ENCODE assay signal across 15 mouse cellular contexts in genomic region chr4:125718429-125719140, GRCm38 (mm10).
DNase-seq lines count a peak whose midpoint lies in the region; ATAC-seq and TF ChIP-seq lines count a peak whose summit lies in the region.
"Had no signal": no experiment of that assay in that cellular context is flagged by ENCODE, and none has a peak within 500 bp of the region (broad histone marks: within the 10 kb centered on the region; RNA-seq: fewer than 3 reads in every experiment).

No protein-coding gene starts in this region.

- H3K4me3 ChIP-seq in kidney, embryonic 14.5 days (ENCODE audit: low read length) = no peak overlapping the region
- no peak overlapping the region for H3K4me3 ChIP-seq in forebrain, postnatal 0 days (ENCODE audit: low read depth, low read length)
- H3K4me3 ChIP-seq in midbrain, embryonic 16.5 days (ENCODE audit: low read depth, low read length) = no peak overlapping the region
- no peak overlapping the region for H3K4me3 ChIP-seq in intestine, embryonic 16.5 days (ENCODE audit: low read length)
- H3K4me3 ChIP-seq: erythroblast, embryonic 14.5 days had no signal

- no peak overlapping the region for H3K4me2 ChIP-seq in kidney, embryonic 14.5 days (replicated peaks; ENCODE audit: low read depth, low read length)
- H3K4me2 ChIP-seq in forebrain, postnatal 0 days (ENCODE audit: low read depth) = no peak overlapping the region
- H3K4me2 ChIP-seq in midbrain, embryonic 16.5 days (ENCODE audit: low read length) = no peak overlapping the region
- no peak overlapping the region for H3K4me2 ChIP-seq in intestine, embryonic 16.5 days (ENCODE audit: low read depth, low read length)

- peaks cover 5% of the 10 kb centered on the region; the same call in 1 of the 2 replicates for H3K27me3 ChIP-seq in kidney, embryonic 14.5 days (ENCODE audit: control insufficient read depth, insufficient read depth, low read length)
- H3K27me3 ChIP-seq in forebrain, postnatal 0 days (ENCODE audit: insufficient read depth, low read length) = no peaks in the 10 kb centered on the region
- no peaks in the 10 kb centered on the region for H3K27me3 ChIP-seq in midbrain, embryonic 16.5 days (ENCODE audit: control insufficient read depth, insufficient read depth, low read depth, low read length)
- no peaks in the 10 kb centered on the region; the same call in 1 of the 2 replicates for H3K27me3 ChIP-seq in intestine, embryonic 16.5 days (replicated peaks; ENCODE audit: control insufficient read depth, insufficient read depth, low read length)

- no peak for TF ChIP-seq CTCF in forebrain, postnatal 0 days (IDR thresholded peaks at IDR 0.05; ENCODE audit: low read depth)

- H3K36me3 ChIP-seq in kidney, embryonic 14.5 days (ENCODE audit: control insufficient read depth, insufficient read depth, low read length) = no peaks in the 10 kb centered on the region
- H3K36me3 ChIP-seq in forebrain, postnatal 0 days (ENCODE audit: insufficient read depth) = no peaks in the 10 kb centered on the region
- H3K36me3 ChIP-seq in midbrain, embryonic 16.5 days (ENCODE audit: control insufficient read depth, insufficient read depth, low read length) = no peaks in the 10 kb centered on the region
- H3K36me3 ChIP-seq in intestine, embryonic 16.5 days (ENCODE audit: control insufficient read depth, insufficient read depth, low read length) = no peaks in the 10 kb centered on the region

- H3K9ac ChIP-seq in kidney, embryonic 14.5 days (ENCODE audit: low read depth, low read length) = no peak overlapping the region
- H3K9ac ChIP-seq in forebrain, postnatal 0 days = no peak overlapping the region
- no peak overlapping the region for H3K9ac ChIP-seq in midbrain, embryonic 16.5 days (ENCODE audit: low read depth, low read length)
- H3K9ac ChIP-seq in intestine, embryonic 16.5 days (ENCODE audit: low read depth, low read length) = no peak overlapping the region

- H3K9me3 ChIP-seq in kidney, embryonic 14.5 days (ENCODE audit: control insufficient read depth, low read length) = no peaks in the 10 kb centered on the region
- H3K9me3 ChIP-seq in forebrain, postnatal 0 days (ENCODE audit: low read length) = no peaks in the 10 kb centered on the region
- H3K9me3 ChIP-seq in midbrain, embryonic 16.5 days (replicated peaks; ENCODE audit: control insufficient read depth, low read length, poor library complexity, severe bottlenecking) = no peaks in the 10 kb centered on the region
- no peaks in the 10 kb centered on the region for H3K9me3 ChIP-seq in intestine, embryonic 16.5 days (ENCODE audit: control insufficient read depth, low read length)

- ATAC-seq in kidney, embryonic 14.5 days (ENCODE audit: low FRiP score, low TSS enrichment) = 0 out of 2 replicates have a peak, but pooled peaks have one; percentile 41
- ATAC-seq in forebrain, postnatal 0 days = peak; percentile 53
- 0 out of 2 replicates have a peak, but pooled peaks have one; percentile 10 for ATAC-seq in midbrain, embryonic 16.5 days
- no peak for ATAC-seq in intestine, embryonic 16.5 days
- ATAC-seq in megakaryocyte, adult 5-6 weeks (ENCODE audit: poor library complexity, severe bottlenecking) = no peak
- ATAC-seq: inflammation-experienced regulatory T-cells, adult 6 months; lung, postnatal 0 days had no signal

- 16% methylated on average over 18 of the region's 18 CpGs for WGBS in kidney, embryonic 14.5 days
- WGBS in forebrain, postnatal 0 days = 22% methylated on average over 18 of the region's 18 CpGs
- WGBS in midbrain, embryonic 16.5 days = 24% methylated on average over 18 of the region's 18 CpGs
- 26% methylated on average over 18 of the region's 18 CpGs for WGBS in intestine, embryonic 16.5 days

- DNase-seq in kidney, adult 11 months = no peak
- DNase-seq in R1 (ENCODE audit: low read depth, low spot score) = peak; percentile 24
- no peak for DNase-seq in forebrain, postnatal 0 days
- no peak for DNase-seq in lung, postnatal 36 days
- DNase-seq: adrenal gland, adult 8-10 months; cerebellum, postnatal 25 days; gastrocnemius, postnatal 10 days; spleen, adult 18-20 months had no signal

- no peak overlapping the region for H3K27ac ChIP-seq in kidney, embryonic 14.5 days (ENCODE audit: low read depth, low read length)
- H3K27ac ChIP-seq in forebrain, postnatal 0 days (ENCODE audit: low read depth, low read length) = no peak overlapping the region
- H3K27ac ChIP-seq in midbrain, embryonic 16.5 days (ENCODE audit: low read length) = no peak overlapping the region
- H3K27ac ChIP-seq in intestine, embryonic 16.5 days (ENCODE audit: low read length) = no peak overlapping the region

- H3K4me1 ChIP-seq in kidney, embryonic 14.5 days (ENCODE audit: control insufficient read depth, insufficient read depth, low read length) = 0 out of 2 replicates have a peak, but pooled peaks cover 4% of the 10 kb centered on the region
- H3K4me1 ChIP-seq in forebrain, postnatal 0 days (ENCODE audit: insufficient read depth) = peaks cover 8% of the 10 kb centered on the region; the same call in 1 of the 2 replicates
- 0 out of 2 replicates have a peak, but pooled peaks cover 6% of the 10 kb centered on the region for H3K4me1 ChIP-seq in midbrain, embryonic 16.5 days (ENCODE audit: control insufficient read depth, insufficient read depth, low read length)
- H3K4me1 ChIP-seq in intestine, embryonic 16.5 days (ENCODE audit: control insufficient read depth, insufficient read depth, low read length) = no peaks in the 10 kb centered on the region

Comparison
In these comparisons a context has a peak if more than half of its experiments do, and no peak if none do; other contexts are left out.
1. ATAC-seq: peak in kidney, embryonic 14.5 days (single experiment), forebrain, postnatal 0 days (single experiment) and midbrain, embryonic 16.5 days (single experiment); none in intestine, embryonic 16.5 days (single experiment) and megakaryocyte, adult 5-6 weeks (single experiment).